Mouse (Mus musculus) spleen, adult 2 months (tissue): ENCODE data around the gene Apob. TPM values are rescaled to one million over a fixed set of nuclear protein-coding genes. Genes with fewer than 3 reads are reported as not detected.

ENCODE experiments used
- DNase-seq, 2 experiments: peaks; one replicate each; pipeline versions ENCODE4 v3.0.0 to v3.0.0-alpha.2; 2012 to 2021; ENCODE audit warnings: low spot score in 2 of 2, low read depth in 1 of 2
- H3K27ac ChIP-seq: fragments of 200-500 bp; 2 replicates; pipeline ENCODE4 v1.5.1; 2012; ENCODE audit warnings: low read length, inconsistent platforms; ENCODE audit not compliant: insufficient read depth
- H3K27me3 ChIP-seq: fragments of 200-500 bp; 2 replicates; pipeline ENCODE4 v1.6.1; 2012; ENCODE audit warnings: mild to moderate bottlenecking, moderate library complexity, low read length, inconsistent platforms; ENCODE audit not compliant: control insufficient read depth, insufficient read depth
- H3K36me3 ChIP-seq: fragments of 200-500 bp; 2 replicates; pipeline ENCODE4 v1.6.1; 2012; ENCODE audit warnings: mild to moderate bottlenecking, low read length, inconsistent platforms; ENCODE audit not compliant: control insufficient read depth, insufficient read depth
- H3K4me1 ChIP-seq: fragments of 200-500 bp; 2 replicates; pipeline ENCODE4 v1.6.1; 2011; ENCODE audit warnings: inconsistent platforms; ENCODE audit not compliant: control insufficient read depth, insufficient read depth, insufficient read length
- H3K4me3 ChIP-seq: fragments of 200-500 bp; 2 replicates; pipeline ENCODE4 v1.5.1; 2011; ENCODE audit warnings: mild to moderate bottlenecking, inconsistent platforms; ENCODE audit not compliant: insufficient read depth, insufficient read length; ENCODE audit errors: extremely low read depth
- CTCF ChIP-seq: fragments of 200-500 bp; IDR thresholded peaks from 2 replicates; pipeline ENCODE4 v1.5.1; 2011; ENCODE audit warnings: mild to moderate bottlenecking, inconsistent platforms; ENCODE audit not compliant: insufficient read depth, insufficient read length, insufficient replicate concordance; ENCODE audit errors: extremely low read depth
- POLR2A ChIP-seq: fragments of 200-500 bp; IDR thresholded peaks from 2 replicates; pipeline ENCODE4 v1.6.1; 2011; ENCODE audit warnings: low read depth, low read length, inconsistent platforms
- WGBS: fragments of 180-500 bp; shearing (Covaris S2); methylation state at CpG from one replicate; pipeline ENCODE4 v1.1.7; 2018; 5-methylcytosine and 5-hydroxymethylcytosine counted together
- polyA plus RNA-seq: library from polyadenylated mRNA; depleted of rRNA; stranded (reverse); fragments of >200 nt; gene quantifications from 2 replicates; pipeline ENCODE4 v1.2.3, GENCODE M21; 2012

The Apob gene
- polyA plus RNA-seq, 1 experiment = 0.02 TPM

GRCm38 (mm10) chr12:7967221-7967620 is 10.2 kb upstream of the Apob start:
- no peak for DNase-seq

GRCm38 (mm10) chr12:7970301-7970700 is 7.1 kb upstream of the Apob start:
- no peak for DNase-seq
- no peak overlapping the region for H3K4me3 ChIP-seq
- no peaks in the 10 kb centered on the region for H3K27me3 ChIP-seq
- no peak for TF ChIP-seq POLR2A
- no peak for TF ChIP-seq CTCF
- H3K36me3 ChIP-seq = no peaks in the 10 kb centered on the region
- WGBS = 86% methylated on average over 2 of the region's 2 CpGs
- H3K4me1 ChIP-seq = no peaks in the 10 kb centered on the region
- H3K27ac ChIP-seq = no peak overlapping the region

More at GRCm38 (mm10) chr12:7967221-7967620, 10.2 kb upstream of the Apob start:
- Histone ChIP-seq H3K4me1 (no peaks in the 10 kb centered on the region), H3K36me3 (no peaks in the 10 kb centered on the region), H3K27me3 (no peaks in the 10 kb centered on the region), H3K4me3 (no peak overlapping the region), H3K27ac (no peak overlapping the region)
- 91% methylated on average over 2 of the region's 2 CpGs for WGBS
- TF ChIP-seq POLR2A = no peak
- TF ChIP-seq CTCF = no peak

GRCm38 (mm10) chr12:7970817-7971216 is 6.6 kb upstream of the Apob start:
- no peak for DNase-seq
- Histone ChIP-seq H3K27ac (no peak overlapping the region), H3K27me3 (no peaks in the 10 kb centered on the region), H3K36me3 (no peaks in the 10 kb centered on the region), H3K4me1 (no peaks in the 10 kb centered on the region), H3K4me3 (no peak overlapping the region)
- TF ChIP-seq POLR2A = no peak
- no peak for TF ChIP-seq CTCF
- WGBS = 75% methylated on average over 3 of the region's 3 CpGs

- WGBS = 92% methylated on average over 2 of the region's 2 CpGs
- Histone ChIP-seq H3K4me3 (no peak overlapping the region), H3K36me3 (no peaks in the 10 kb centered on the region), H3K4me1 (no peaks in the 10 kb centered on the region), H3K27ac (no peak overlapping the region), H3K27me3 (no peaks in the 10 kb centered on the region)
- no peak for TF ChIP-seq CTCF
- no peak for DNase-seq
Measured at GRCm38 (mm10) chr12:7971736-7972135, 5.7 kb upstream of the Apob start.

GRCm38 (mm10) chr12:7973773-7974322 is 3.6 kb upstream of the Apob start:
- Histone ChIP-seq H3K4me3 (no peak overlapping the region), H3K27ac (no peak overlapping the region), H3K4me1 (no peaks in the 10 kb centered on the region), H3K27me3 (no peaks in the 10 kb centered on the region), H3K36me3 (no peaks in the 10 kb centered on the region)
- WGBS = 58% methylated on average over 5 of the region's 5 CpGs
- TF ChIP-seq POLR2A (no peak), CTCF (no peak)
- no peak for DNase-seq

- H3K4me3 ChIP-seq = no peak overlapping the region
- no peaks in the 10 kb centered on the region for H3K4me1 ChIP-seq
- no peak overlapping the region for H3K27ac ChIP-seq
- TF ChIP-seq POLR2A (no peak), CTCF (peak; percentile 41; the same call in 1 of the 2 replicates)
- no peaks in the 10 kb centered on the region for H3K27me3 ChIP-seq
- no peaks in the 10 kb centered on the region for H3K36me3 ChIP-seq
- no peak for DNase-seq
- WGBS = 57% methylated on average over 13 of the region's 13 CpGs
Measured at GRCm38 (mm10) chr12:7978190-7978884, 889 bp downstream of the Apob start.

GRCm38 (mm10) chr12:7984411-7984810 is 7.0 kb downstream of the Apob start:
- H3K4me3 ChIP-seq = no peak overlapping the region
- no peaks in the 10 kb centered on the region for H3K27me3 ChIP-seq
- H3K27ac ChIP-seq = no peak overlapping the region
- DNase-seq = no peak
- WGBS = 79% methylated on average over 1 of the region's 1 CpGs
- TF ChIP-seq POLR2A (no peak), CTCF (no peak)
- H3K36me3 ChIP-seq = no peaks in the 10 kb centered on the region
- no peaks in the 10 kb centered on the region for H3K4me1 ChIP-seq
